Mouse (Mus musculus): ENCODE results near the gene Plekhh2. TPM values are rescaled to one million over a fixed set of nuclear protein-coding genes. Genes with fewer than 3 reads are reported as not detected.
A peak's percentile ranks its signal among the peaks of the same experiment; 100 is the strongest.

Gene Plekhh2
- total and polyA plus RNA-seq, 3 experiments = 0.04 TPM; not detected in 2

DNA sequence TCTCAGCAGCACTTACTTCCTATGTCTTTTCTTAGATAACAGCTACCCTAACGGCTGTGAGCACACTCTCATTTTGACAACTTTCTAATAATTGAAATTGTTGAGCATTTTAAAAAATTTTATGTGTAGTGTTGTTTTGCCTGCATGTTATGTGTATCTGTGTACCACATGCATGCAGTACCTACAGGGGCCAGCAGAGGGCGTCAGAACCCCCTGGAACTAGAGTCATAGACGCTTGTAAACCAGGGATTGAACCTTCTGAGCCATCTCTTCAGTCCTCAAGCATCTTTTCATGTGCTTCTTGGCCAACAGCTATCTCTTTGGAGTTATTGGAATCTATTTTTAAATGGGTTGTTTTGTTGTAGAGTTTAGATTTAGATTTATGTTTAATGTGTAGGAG is 130.2 kb downstream of the Plekhh2 start:
- TF ChIP-seq NRF1 (IDR thresholded peaks at IDR 0.05; ENCODE audit: insufficient read depth, low read depth, low read length, poor library complexity, severe bottlenecking) = no peak
- TF ChIP-seq SMC3 (IDR thresholded peaks at IDR 0.05; ENCODE audit: low read depth, low read length) = peak; percentile 30; the same call in 1 of the 2 replicates
- peak; percentile 36 for TF ChIP-seq RAD21 (IDR thresholded peaks at IDR 0.05; ENCODE audit: low read depth, low read length)
- TF ChIP-seq CTCF (IDR thresholded peaks at IDR 0.05 in 2 of 3, conservative IDR thresholded peaks at IDR 0.05 in 1 of 3; ENCODE audit: control insufficient read depth in 1 of 3, insufficient read depth in 1 of 3, low read depth in 2 of 3, low read length in 3 of 3, poor library complexity in 1 of 3, severe bottlenecking in 1 of 3) = peak; percentile 51 to 78 (median 53)
- no peak for TF ChIP-seq TCF12 (IDR thresholded peaks at IDR 0.05; ENCODE audit: low read depth, low read length)
- no peak for TF ChIP-seq USF1 (IDR thresholded peaks at IDR 0.05; ENCODE audit: low read depth, low read length)
- TF ChIP-seq USF2 (IDR thresholded peaks at IDR 0.05; ENCODE audit: borderline replicate concordance in 1 of 2, insufficient read depth in 1 of 2, low read depth in 1 of 2, low read length in 2 of 2) = no peak
- TF ChIP-seq RCOR1 (IDR thresholded peaks at IDR 0.05; ENCODE audit: low read depth, low read length) = no peak
- TF ChIP-seq BHLHE40 (IDR thresholded peaks at IDR 0.05; ENCODE audit: borderline replicate concordance, low read depth, low read length) = no peak
- no peak for TF ChIP-seq POLR2AphosphoS2 (IDR thresholded peaks at IDR 0.05; ENCODE audit: low read length)
- no peak for TF ChIP-seq MAX (IDR thresholded peaks at IDR 0.05; ENCODE audit: low read length)
- Histone ChIP-seq H3K9me3 (replicated peaks; ENCODE audit: insufficient read depth, low read length) (no peaks in the 10 kb centered on the region), H3K27me3 (ENCODE audit: control insufficient read depth in 1 of 2, insufficient read depth in 2 of 2, low read length in 2 of 2) (0 out of 4 replicates have a peak, but pooled peaks cover 0 to 3% of the 10 kb centered on the region in 2 experiments), H3K27ac (ENCODE audit: control insufficient read depth, low read depth, low read length) (no peak overlapping the region), H3K9ac (ENCODE audit: control insufficient read depth, low read depth, low read length, poor library complexity, severe bottlenecking) (no peak overlapping the region), H3K79me2 (ENCODE audit: control insufficient read depth, insufficient read depth, low read length, poor library complexity) (no peaks in the 10 kb centered on the region), H3K36me3 (ENCODE audit: control insufficient read depth in 1 of 2, insufficient read depth in 2 of 2, low read length in 2 of 2) (peaks cover 0 to 12% of the 10 kb centered on the region in 2 experiments; a peak in 2 of 4 replicates), H3K4me1 (ENCODE audit: control insufficient read depth in 1 of 2, insufficient read depth in 2 of 2, low read length in 2 of 2) (peaks cover 12 to 13% of the 10 kb centered on the region in 2 experiments), H3K4me3 (ENCODE audit: control insufficient read depth in 1 of 2, insufficient read depth in 1 of 2, low read depth in 2 of 2, low read length in 2 of 2) (no peak overlapping the region)
- DNase-seq (ENCODE audit: low read depth, low spot score) = peak; percentile 72

DNA sequence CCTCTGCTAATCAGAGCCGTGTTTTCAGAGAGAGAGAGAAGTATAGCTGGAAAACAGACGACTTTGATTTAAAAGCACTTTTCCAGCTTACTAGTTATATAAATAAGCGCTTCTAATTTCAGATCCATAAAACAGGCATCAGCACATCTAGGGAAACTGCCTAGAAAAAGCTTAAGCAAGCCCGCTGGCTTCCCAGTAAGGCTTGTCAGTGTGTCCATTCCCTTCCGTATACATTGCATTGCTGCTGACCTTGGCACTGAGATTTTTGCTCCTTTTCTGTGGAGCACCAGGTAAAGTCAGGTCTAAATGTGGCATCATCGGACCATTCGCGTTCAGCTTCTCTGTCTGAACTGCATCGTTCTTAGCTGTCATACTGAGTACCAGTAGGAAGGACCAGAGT is 130.6 kb downstream of the Plekhh2 start:
- H3K4me3 ChIP-seq (ENCODE audit: control insufficient read depth in 1 of 2, insufficient read depth in 1 of 2, low read depth in 2 of 2, low read length in 2 of 2) = no peak overlapping the region
- no peak overlapping the region for H3K9ac ChIP-seq (ENCODE audit: control insufficient read depth, low read depth, low read length, poor library complexity, severe bottlenecking)
- 0 out of 4 replicates have a peak, but pooled peaks cover 0 to 3% of the 10 kb centered on the region in 2 experiments for H3K27me3 ChIP-seq (ENCODE audit: control insufficient read depth in 1 of 2, insufficient read depth in 2 of 2, low read length in 2 of 2)
- H3K79me2 ChIP-seq (ENCODE audit: control insufficient read depth, insufficient read depth, low read length, poor library complexity) = no peaks in the 10 kb centered on the region
- no peak for DNase-seq (ENCODE audit: low read depth, low spot score)
- H3K4me1 ChIP-seq (ENCODE audit: control insufficient read depth in 1 of 2, insufficient read depth in 2 of 2, low read length in 2 of 2) = peaks cover 13% of the 10 kb centered on the region in 2 experiments
- no peaks in the 10 kb centered on the region for H3K9me3 ChIP-seq (replicated peaks; ENCODE audit: insufficient read depth, low read length)
- no peak overlapping the region for H3K27ac ChIP-seq (ENCODE audit: control insufficient read depth, low read depth, low read length)
- TF ChIP-seq SMC3 (IDR thresholded peaks at IDR 0.05; ENCODE audit: low read depth, low read length) (no peak), CHD2 (IDR thresholded peaks at IDR 0.05; ENCODE audit: low read length) (no peak), ZKSCAN1 (IDR thresholded peaks at IDR 0.05; ENCODE audit: low read depth, low read length) (no peak), MYB (IDR thresholded peaks at IDR 0.05; ENCODE audit: low read depth, low read length) (no peak), CTCF (IDR thresholded peaks at IDR 0.05 in 2 of 3, conservative IDR thresholded peaks at IDR 0.05 in 1 of 3; ENCODE audit: control insufficient read depth in 1 of 3, insufficient read depth in 1 of 3, low read depth in 2 of 3, low read length in 3 of 3, poor library complexity in 1 of 3, severe bottlenecking in 1 of 3) (no peak), MAZ (IDR thresholded peaks at IDR 0.05; ENCODE audit: low read depth, low read length) (no peak), MAFK (IDR thresholded peaks at IDR 0.05; ENCODE audit: borderline replicate concordance, low read depth, low read length) (no peak), POLR2AphosphoS5 (IDR thresholded peaks at IDR 0.05; ENCODE audit: borderline replicate concordance, low read depth, low read length) (no peak), MAX (IDR thresholded peaks at IDR 0.05; ENCODE audit: low read length) (no peak), ELF1 (IDR thresholded peaks at IDR 0.05; ENCODE audit: low read depth, low read length) (no peak), ZC3H11A (IDR thresholded peaks at IDR 0.05; ENCODE audit: low read depth, low read length) (no peak), GATA1 (IDR thresholded peaks at IDR 0.05; ENCODE audit: low read depth, low read length) (no peak), POLR2A (IDR thresholded peaks at IDR 0.05; ENCODE audit: control insufficient read depth in 1 of 2, insufficient read depth in 1 of 2, low read depth in 1 of 2, low read length in 2 of 2, poor library complexity in 1 of 2) (no peak), EP300 (IDR thresholded peaks at IDR 0.05; ENCODE audit: low read depth in 1 of 2, low read length in 2 of 2) (no peak), ETS1 (IDR thresholded peaks at IDR 0.05; ENCODE audit: low read depth, low read length) (no peak)
- peaks cover 0 to 12% of the 10 kb centered on the region in 2 experiments; a peak in 2 of 4 replicates for H3K36me3 ChIP-seq (ENCODE audit: control insufficient read depth in 1 of 2, insufficient read depth in 2 of 2, low read length in 2 of 2)

Data from MEL (cell line).